Mouse (Mus musculus): ENCODE results near the gene H3f3b.

DNA sequence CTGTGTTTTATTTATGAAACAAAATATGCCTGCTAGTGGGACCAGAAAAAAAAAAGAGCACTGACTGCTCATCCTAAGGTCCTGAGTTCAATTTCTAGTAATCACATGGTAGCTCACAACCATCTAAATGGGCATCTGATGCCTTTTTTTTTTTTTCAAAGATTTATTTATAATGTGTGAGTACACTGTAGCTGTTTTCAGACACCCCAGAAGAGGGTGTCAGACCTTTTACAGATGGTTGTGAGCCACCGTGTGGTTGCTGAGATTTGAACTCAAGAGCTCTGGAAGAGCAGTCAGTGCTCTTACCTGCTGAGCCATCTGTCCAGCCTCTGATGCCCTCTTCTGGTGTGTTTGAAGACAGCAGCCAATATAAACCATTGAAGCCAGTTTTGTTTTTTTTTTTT, 7.2 kb downstream of the H3f3b start:
- no peak; the same call in 1 of the 2 replicates for TF ChIP-seq CTCF (IDR thresholded peaks at IDR 0.05; ENCODE audit: low read depth, low read length)
- TF ChIP-seq POLR2A (IDR thresholded peaks at IDR 0.05; ENCODE audit: extremely low read depth, insufficient read depth, low read length) = no peak

Measured in liver, adult 2 months (tissue).